Mouse (Mus musculus) macrophage (primary cell): Measurements from ENCODE around the gene Pecam1. TPM values are rescaled to one million over a fixed set of nuclear protein-coding genes. Genes with fewer than 3 reads are reported as not detected.
"Not testable (repeated sequence)": the region's sequence is repeated elsewhere in the genome, so short reads cannot be mapped to it uniquely, and the experiment has no call there.

Experiments used
- H3K27ac ChIP-seq: fragments of 350-480 bp; formaldehyde crosslinking; 2 replicates; pipeline ENCODE4 v1.9.0; 2021
- H3K36me3 ChIP-seq: fragments of 350-480 bp; formaldehyde crosslinking; 2 replicates; pipeline ENCODE4 v1.9.0; 2021; ENCODE audit errors: inconsistent target
- H3K4me3 ChIP-seq: fragments of 350-480 bp; formaldehyde crosslinking; 2 replicates; pipeline ENCODE4 v1.9.0; 2021; ENCODE audit errors: inconsistent target
- H3K79me2 ChIP-seq: fragments of 350-480 bp; formaldehyde crosslinking; 2 replicates; pipeline ENCODE4 v1.9.0; 2021; ENCODE audit errors: inconsistent target
- WGBS: methylation state at CpG from one replicate; pipeline ENCODE4 v1.1.7; 2026; ENCODE audit warnings: inconsistent platforms; ENCODE audit not compliant: missing documents; 5-methylcytosine and 5-hydroxymethylcytosine counted together
- polyA plus RNA-seq: library from polyadenylated mRNA; stranded (reverse); fragments of 250-400 nt; gene quantifications from 3 replicates; pipeline ENCODE4 v1.2.4, GENCODE M21; 2018; ENCODE audit warnings: inconsistent platforms

The Pecam1 gene
- polyA plus RNA-seq, 1 experiment from 2014 or later = 1.5 TPM

DNA sequence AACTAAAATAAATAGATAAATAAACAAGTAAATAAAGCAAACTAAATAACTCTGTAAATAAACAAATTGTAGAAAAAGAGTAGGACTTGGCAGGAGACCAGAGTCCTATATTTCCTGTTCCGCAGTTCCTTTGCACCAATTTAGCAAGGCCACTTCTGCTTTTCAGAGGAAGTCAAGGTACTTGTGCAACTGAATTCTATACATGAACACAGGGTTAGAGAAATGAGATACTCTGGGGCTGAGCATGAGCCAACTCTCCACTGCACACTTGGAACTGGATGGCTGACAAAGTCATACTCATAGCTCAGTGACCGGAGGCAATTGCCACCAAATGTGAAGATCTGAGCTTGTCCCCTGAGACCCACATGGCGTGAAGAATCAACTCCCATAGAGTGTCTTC is 8.6 kb upstream of the Pecam1 start:
- 13% methylated on average over 3 of the region's 3 CpGs for WGBS
- peaks cover 33% of the 10 kb centered on the region for H3K36me3 ChIP-seq
- H3K79me2 ChIP-seq = peaks cover 49% of the 10 kb centered on the region
- H3K4me3 ChIP-seq = no peak overlapping the region
- H3K27ac ChIP-seq = peak overlapping the region; percentile 86

DNA sequence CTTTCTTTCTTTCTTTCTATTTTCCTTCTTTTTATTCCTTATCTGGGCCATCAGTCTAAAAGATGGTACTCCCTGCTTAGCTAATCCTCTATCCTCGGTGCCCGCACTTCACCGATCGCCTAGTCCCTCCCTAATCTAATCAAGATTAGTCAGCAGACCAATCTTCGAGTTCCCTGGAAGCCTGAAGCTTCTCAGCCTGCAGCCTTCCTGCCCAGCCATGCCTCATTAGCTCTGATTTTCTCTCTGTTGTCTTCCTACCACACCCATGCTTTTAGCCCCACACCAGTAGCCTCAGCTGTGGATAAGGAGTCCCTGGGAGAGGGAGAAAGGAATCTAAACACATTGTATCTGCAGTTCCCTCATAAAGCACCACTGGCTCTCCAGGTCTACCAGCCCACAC is 5.2 kb upstream of the Pecam1 start:
- WGBS = 97% methylated on average over 5 of the region's 5 CpGs
- H3K36me3 ChIP-seq = peaks cover 35% of the 10 kb centered on the region
- H3K27ac ChIP-seq = no peak overlapping the region
- H3K4me3 ChIP-seq = no peak overlapping the region
- H3K79me2 ChIP-seq = peaks cover 62% of the 10 kb centered on the region

- no peak overlapping the region for H3K27ac ChIP-seq
- peaks cover 49% of the 10 kb centered on the region for H3K79me2 ChIP-seq
- WGBS = 93% methylated on average over 6 of the region's 6 CpGs
- H3K36me3 ChIP-seq = peaks cover 34% of the 10 kb centered on the region
- H3K4me3 ChIP-seq = no peak overlapping the region
These were observed 2.9 kb upstream of the Pecam1 start for GRCm38 (mm10) chr11:106753314-106753713.

- Histone ChIP-seq H3K79me2 (peaks cover 37% of the 10 kb centered on the region), H3K36me3 (peaks cover 27% of the 10 kb centered on the region), H3K27ac (peak overlapping the region; percentile 98), H3K4me3 (peak overlapping the region; percentile 57)
- WGBS = 0% methylated on average over 7 of the region's 7 CpGs
These were observed 1.7 kb upstream of the Pecam1 start for GRCm38 (mm10) chr11:106752103-106752502.

- WGBS = under 1% methylated on average over 17 of the region's 17 CpGs
- peaks cover 20% of the 10 kb centered on the region for H3K36me3 ChIP-seq
- H3K27ac ChIP-seq = peak within 1 kb of the TSS; percentile 98
- H3K4me3 ChIP-seq = peak within 1 kb of the TSS; percentile 57
- peaks cover 29% of the 10 kb centered on the region for H3K79me2 ChIP-seq
These were observed 901 bp upstream of the Pecam1 start, which contains the start of gene Milr1 for GRCm38 (mm10) chr11:106751039-106752018. Gene Milr1, plus strand, starts transcription at chr11:106751226.

GRCm38 (mm10) chr11:106749557-106750120 is 789 bp downstream of the Pecam1 start:
- Histone ChIP-seq H3K27ac (0 out of 2 replicates have a peak overlapping the region, but pooled peaks have one; percentile 98), H3K79me2 (peaks cover 21% of the 10 kb centered on the region)
- 56% methylated on average over 7 of the region's 7 CpGs for WGBS
- not testable (repeated sequence) for H3K4me3 ChIP-seq, H3K36me3 ChIP-seq

GRCm38 (mm10) chr11:106744949-106745348 is 5.5 kb downstream of the Pecam1 start:
- H3K27ac ChIP-seq = no peak overlapping the region
- no peaks in the 10 kb centered on the region for H3K36me3 ChIP-seq
- no peaks in the 10 kb centered on the region for H3K79me2 ChIP-seq
- WGBS = 100% methylated on average over 2 of the region's 5 CpGs
- no peak overlapping the region for H3K4me3 ChIP-seq

DNA sequence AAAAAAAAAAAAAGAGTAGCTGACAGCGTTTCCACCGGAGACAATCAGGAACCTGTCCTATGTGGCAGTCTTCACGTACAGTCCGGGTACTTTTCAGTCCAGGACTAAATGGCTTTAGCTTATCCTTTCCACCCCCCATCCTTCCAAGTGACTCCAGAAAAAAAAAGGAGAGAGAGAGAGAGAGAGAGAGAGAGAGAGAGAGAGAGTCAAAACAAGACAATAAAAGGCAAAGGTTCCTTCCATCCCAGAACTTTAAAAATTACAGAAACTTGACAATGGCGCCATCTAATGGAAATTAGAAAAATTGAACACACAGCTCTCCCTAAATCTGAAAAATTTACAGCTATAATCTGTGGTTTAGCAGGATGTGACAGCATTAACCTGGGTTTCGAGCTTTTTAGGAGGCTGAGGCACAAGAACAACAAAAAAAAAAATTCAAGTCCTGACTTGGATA is 8.0 kb downstream of the Pecam1 start:
- no peaks in the 10 kb centered on the region for H3K36me3 ChIP-seq
- H3K4me3 ChIP-seq = no peak overlapping the region
- no peaks in the 10 kb centered on the region for H3K79me2 ChIP-seq
- WGBS = 50% methylated on average over 6 of the region's 6 CpGs
- H3K27ac ChIP-seq = no peak overlapping the region

DNA sequence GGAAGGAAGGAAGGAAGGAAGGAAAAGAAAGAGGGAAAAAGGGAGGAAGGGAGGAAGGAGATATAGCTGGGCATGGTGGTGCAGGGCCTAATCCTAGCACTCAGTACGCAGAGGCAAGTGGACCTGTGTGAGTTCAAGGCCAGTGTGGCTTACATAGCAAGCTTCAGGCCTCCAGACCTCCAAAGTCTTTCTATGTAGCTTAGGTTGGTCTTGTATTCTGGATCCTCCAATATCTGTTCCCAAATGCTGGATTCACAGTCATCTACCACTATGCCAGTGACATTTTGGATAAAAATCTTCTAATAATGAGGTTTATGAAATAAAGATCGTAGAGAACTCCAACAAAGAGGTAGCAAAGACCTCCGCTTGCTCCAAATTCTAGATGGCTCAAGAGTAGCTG is 8.6 kb downstream of the Pecam1 start:
- no peaks in the 10 kb centered on the region for H3K79me2 ChIP-seq
- 91% methylated on average over 3 of the region's 3 CpGs for WGBS
- no peak overlapping the region for H3K27ac ChIP-seq
- no peaks in the 10 kb centered on the region for H3K36me3 ChIP-seq
- no peak overlapping the region for H3K4me3 ChIP-seq

DNA sequence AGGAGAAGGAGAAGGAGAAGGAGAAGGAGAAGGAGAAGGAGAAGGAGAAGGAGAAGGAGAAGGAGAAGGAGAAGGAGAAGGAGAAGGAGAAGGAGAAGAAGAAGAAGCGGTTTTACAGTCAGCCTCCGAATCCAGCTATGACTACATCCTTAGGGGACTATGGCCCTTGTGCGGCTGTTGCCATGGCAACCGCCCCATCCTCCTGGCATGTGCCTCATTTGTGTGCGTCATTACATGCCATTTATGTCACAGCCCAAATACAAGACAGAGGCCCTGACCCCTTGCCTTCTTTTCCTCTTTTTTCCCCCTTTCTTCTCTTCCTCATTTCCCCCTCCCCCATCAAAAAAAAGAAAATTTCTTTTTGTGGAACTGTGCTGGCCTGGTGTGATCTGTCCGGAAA is 9.2 kb downstream of the Pecam1 start:
- no peak overlapping the region for H3K27ac ChIP-seq
- WGBS = 79% methylated on average over 4 of the region's 6 CpGs

GRCm38 (mm10) chr11:106740724-106741123 is 9.7 kb downstream of the Pecam1 start:
- 83% methylated on average over 4 of the region's 8 CpGs for WGBS
- not testable (repeated sequence) for H3K4me3 ChIP-seq, H3K27ac ChIP-seq, H3K36me3 ChIP-seq, H3K79me2 ChIP-seq

More for the DNA sequence above, 9.2 kb downstream of the Pecam1 start:
- H3K4me3 ChIP-seq = no peak overlapping the region
- H3K79me2 ChIP-seq = no peaks in the 10 kb centered on the region
- H3K36me3 ChIP-seq = no peaks in the 10 kb centered on the region

DNA sequence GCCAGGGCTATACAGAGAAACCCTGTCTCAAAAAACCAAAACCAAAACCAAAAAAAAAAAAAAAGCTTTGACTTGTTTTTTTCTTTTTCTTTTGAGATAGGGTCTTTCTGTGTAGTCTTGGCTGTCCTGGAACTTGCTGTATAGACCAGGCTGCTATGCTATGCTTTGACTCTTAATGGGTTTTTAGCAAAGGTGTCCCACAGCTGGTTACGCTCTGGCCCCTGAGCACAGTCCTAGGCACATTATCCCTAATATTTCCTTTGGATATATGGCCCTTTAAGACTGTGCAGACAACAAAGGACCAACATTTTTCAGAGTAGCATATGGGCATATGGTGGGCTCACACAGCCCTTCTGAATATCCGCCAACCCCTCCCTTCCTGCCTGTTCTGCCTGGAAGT is 11.3 kb downstream of the Pecam1 start:
- WGBS = 95% methylated on average over 2 of the region's 2 CpGs
- Histone ChIP-seq H3K27ac (no peak overlapping the region), H3K79me2 (no peaks in the 10 kb centered on the region), H3K4me3 (no peak overlapping the region), H3K36me3 (no peaks in the 10 kb centered on the region)

DNA sequence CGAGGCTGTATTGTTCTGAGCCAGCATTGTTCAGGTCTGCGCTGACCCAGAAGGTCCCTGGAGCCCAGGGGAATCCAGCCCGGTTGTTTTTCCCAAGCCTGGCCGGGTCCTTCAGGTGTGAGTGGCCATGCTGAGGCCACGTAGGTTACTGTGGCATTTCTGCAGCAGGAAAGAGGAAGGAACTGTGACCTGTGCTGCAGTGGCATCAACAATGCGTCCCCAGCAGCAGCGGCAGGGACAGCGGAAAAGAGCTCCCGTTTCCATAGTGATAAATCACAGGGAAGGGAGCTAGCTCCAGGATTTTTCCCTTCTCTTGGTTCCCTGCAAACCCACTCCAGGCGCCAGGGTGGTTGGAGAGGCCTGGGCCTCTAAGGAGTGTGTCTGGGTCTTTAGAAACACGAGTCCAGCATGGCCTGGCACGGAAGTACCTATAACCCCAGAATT is 13.2 kb downstream of the Pecam1 start:
- WGBS = 73% methylated on average over 12 of the region's 12 CpGs
- H3K27ac ChIP-seq = no peak overlapping the region
- no peak overlapping the region for H3K4me3 ChIP-seq
- no peaks in the 10 kb centered on the region for H3K36me3 ChIP-seq
- H3K79me2 ChIP-seq = no peaks in the 10 kb centered on the region

DNA sequence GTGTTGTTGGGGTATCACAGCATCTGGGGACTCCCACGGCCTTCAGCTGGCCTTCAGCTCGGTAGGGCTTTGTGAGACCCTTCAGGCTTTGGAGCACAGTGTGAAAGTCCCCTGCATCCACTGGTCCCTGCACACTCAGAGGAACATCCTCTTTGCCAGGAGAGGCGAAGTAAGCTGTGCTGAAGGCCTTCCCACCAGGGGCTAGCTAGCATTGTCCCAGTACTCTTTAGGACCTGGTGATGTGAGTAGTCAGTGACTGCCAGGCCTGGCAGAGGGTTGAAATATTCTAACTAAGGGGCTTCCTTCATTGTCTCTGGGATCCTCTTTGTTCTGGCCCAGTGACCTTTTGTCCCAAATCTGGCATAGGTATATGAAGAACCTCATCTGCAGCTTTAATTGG is 13.8 kb downstream of the Pecam1 start:
- H3K27ac ChIP-seq = no peak overlapping the region
- WGBS = 84% methylated on average over 3 of the region's 3 CpGs
- H3K4me3 ChIP-seq = no peak overlapping the region

GRCm38 (mm10) chr11:106730714-106731113 is 19.7 kb downstream of the Pecam1 start:
- H3K27ac ChIP-seq = no peak overlapping the region
- WGBS = 68% methylated on average over 4 of the region's 4 CpGs
- H3K4me3 ChIP-seq = no peak overlapping the region
- no peaks in the 10 kb centered on the region for H3K36me3 ChIP-seq
- no peaks in the 10 kb centered on the region for H3K79me2 ChIP-seq

More for the DNA sequence above, 13.8 kb downstream of the Pecam1 start:
- no peaks in the 10 kb centered on the region for H3K79me2 ChIP-seq
- H3K36me3 ChIP-seq = no peaks in the 10 kb centered on the region
